Mouse (Mus musculus) c-Kit-positive CD71-positive TER-119-positive erythroid progenitor cells, embryonic 14.5 days (primary cell): ENCODE data around the gene Dnajc19.

Experiments
- DNase-seq: peaks from one replicate; pipeline ENCODE4 v3.0.0-alpha.2; 2013; ENCODE audit warnings: low spot score

Gene Dnajc19

DNA sequence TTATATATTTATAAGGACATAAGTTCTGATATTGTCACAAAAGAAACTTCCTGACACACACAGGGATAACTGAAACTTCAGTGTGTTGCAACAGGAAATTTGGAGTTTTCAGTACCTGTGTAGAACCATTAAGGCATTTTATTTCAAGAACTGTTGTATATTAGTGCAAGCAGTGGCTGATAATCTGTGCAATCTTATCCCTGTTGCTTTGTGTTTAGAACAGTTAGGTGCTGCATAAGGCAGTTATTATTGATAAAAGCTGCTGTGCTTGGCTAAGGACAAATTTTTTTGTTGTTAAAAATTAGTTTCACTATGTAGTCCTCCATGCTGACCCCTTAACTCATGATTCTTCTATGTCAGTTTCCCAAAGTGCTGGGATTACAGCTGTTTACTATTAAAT lies 52.2 kb downstream of the Dnajc19 start:
- DNase-seq: no peak

DNA sequence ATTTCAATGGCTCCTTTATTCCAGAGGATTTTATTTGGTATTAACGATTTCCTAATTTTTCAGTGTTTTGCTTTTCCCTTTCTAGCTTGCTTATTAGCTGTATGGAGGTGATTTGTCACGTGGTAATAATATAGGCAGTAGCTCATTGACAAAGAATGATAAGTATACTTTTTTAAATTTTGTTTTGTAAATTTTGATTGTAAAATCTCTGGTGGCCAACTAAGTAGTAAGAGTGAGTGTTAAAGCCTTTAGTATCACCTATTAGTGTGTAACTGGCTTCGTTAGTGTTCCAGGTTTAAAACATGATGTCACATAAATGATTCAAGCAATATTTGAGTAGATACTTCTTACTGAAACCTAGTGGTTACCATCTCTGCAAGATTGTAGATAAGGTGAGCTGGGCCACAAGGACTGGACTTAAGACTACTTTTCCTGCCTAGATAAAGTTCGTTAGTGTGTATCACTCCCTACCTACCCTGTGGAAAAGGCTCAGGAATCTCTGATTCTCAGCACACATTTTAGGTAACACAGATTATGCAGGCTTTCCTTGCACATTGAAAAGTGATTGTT lies 59.8 kb downstream of the Dnajc19 start:
- DNase-seq: no peak

DNA sequence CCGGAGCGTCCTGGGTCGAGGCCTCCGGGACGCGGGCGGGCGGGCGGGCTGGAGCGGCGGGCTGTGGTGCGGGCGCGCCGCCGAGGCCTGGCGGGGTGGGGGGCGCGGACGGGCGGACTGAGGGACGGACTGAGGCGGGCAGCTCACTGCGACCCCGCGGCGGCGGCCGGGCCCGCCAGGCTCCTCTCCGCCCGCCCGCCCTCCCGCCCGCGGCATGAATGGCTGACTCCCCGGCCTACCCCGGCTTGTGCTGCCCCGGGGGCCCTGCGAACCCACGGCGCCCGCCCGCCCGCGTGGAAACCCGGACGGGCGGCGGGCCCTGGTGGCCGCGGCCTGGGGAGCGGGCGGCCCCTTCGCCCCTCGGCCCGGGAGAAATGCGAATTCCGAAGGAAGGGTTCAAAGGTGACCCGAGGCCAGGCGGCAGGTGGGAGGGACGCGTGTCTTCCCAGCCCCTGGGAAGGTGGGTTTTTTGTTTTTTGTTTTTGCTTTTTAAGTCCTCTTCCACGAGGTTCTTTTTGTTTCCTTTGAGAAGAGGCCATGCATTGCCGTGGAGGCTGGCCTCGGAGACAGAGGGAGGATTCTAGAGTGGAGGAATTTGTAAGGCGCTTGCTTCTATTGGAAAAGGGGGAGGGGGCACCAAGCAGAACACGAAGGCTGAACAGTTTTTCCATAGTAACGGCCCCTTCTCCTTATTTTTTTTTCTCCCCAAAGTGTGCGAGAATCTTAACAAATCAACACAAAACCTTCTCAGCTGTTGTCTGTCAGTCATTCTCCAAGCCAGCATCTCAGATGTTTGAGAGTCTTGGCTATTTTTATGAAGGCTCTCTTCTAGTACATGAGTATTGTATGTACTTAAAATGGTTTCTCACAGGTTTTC lies 60.5 kb downstream of the Dnajc19 start:
- DNase-seq: no peak

- peak; percentile 79 for DNase-seq
Measured at GRCm38 (mm10) chr3:34019540-34020381, 61.4 kb downstream of the Dnajc19 start, which contains the start of gene Fxr1. Gene Fxr1, plus strand, starts transcription at chr3:34019943.

DNA sequence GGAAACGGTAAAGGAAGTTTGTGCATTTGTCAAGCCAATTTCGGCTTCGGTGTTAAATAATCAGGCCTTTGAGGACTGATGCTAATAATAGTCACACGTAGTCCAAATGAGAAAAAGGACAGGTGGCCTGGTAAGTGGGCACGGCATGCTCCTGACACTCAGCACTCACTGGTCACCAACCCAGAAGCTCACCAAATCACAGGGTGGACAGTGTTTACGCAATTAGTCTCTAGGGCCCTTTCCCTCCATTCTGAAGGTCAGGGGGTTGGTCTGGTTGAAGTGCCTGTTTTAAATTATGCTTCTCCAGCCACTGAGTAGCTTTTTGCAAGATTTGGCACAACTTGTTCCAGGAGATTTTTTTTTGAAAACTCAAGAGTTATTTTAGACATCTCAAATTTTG lies 72.9 kb downstream of the Dnajc19 start:
- DNase-seq: no peak

DNA sequence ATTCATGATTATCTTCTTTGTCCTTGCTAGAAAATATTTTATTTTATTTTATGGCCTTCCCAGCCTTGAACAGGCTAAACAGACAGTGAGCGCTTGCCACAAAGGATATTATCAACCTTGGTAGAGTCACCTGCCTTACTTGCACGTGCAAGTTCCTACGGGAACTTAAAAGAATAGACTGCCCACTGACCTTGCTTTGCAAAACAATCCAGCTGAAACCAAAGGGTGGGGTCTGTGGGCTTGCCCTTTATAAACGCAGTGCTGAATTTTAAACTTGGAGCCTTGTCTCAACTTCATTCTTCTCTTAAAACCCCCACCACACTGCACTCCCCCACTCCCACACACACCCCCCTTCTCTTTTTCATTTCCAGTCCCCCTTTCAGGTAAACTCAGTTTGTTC lies 73.5 kb downstream of the Dnajc19 start:
- DNase-seq: no peak

GRCm38 (mm10) chr3:34006824-34007223 lies 74.3 kb downstream of the Dnajc19 start:
- no peak for DNase-seq

DNA sequence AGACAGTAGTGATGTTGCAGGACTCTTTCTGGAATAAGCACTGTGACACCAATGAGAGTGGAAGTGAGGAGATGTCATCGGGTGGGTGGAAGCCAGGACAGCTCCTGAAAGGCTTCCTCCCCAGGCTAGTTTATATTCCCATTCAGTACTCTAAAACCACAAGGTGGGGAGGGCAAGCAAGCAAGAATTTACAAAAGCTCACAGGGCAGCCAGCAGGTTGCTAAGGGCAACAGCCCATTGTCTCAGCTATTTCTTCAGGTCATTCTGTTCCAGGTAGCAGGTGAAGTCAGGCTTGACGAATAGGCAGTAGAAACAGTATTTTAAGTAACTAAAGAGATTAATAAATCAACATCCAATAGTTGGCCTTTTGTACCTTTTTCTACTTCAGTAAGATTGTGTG lies 74.8 kb downstream of the Dnajc19 start:
- no peak for DNase-seq
